In genomic region chr5:120493873-120494395, GRCm38 (mm10) we compare ENCODE assay signal across 29 mouse cellular contexts. TPM values are rescaled to one million over a fixed set of nuclear protein-coding genes. Genes with fewer than 3 reads are reported as not detected.
DNase-seq lines count a peak whose midpoint lies in the region; ATAC-seq and TF ChIP-seq lines count a peak whose summit lies in the region.
"Had no signal": no experiment of that assay in that cellular context is flagged by ENCODE, and none has a peak within 500 bp of the region (broad histone marks: within the 10 kb centered on the region; RNA-seq: fewer than 3 reads in every experiment).

No protein-coding gene starts in this region.

- H3K9ac ChIP-seq in midbrain, postnatal 0 days (replicated peaks; ENCODE audit: low read length, poor library complexity, severe bottlenecking), result no peak overlapping the region
- H3K9ac ChIP-seq in midbrain, embryonic 16.5 days (ENCODE audit: low read depth, low read length), result no peak overlapping the region
- 0 out of 2 replicates have a peak overlapping the region, but pooled peaks have one; percentile 21 for H3K9ac ChIP-seq in hindbrain, postnatal 0 days (replicated peaks; ENCODE audit: low read length)
- H3K9ac ChIP-seq: limb, embryonic 13.5 days; liver, embryonic 14.5 days; lung, embryonic 14.5 days had no signal

- ATAC-seq in midbrain, postnatal 0 days (ENCODE audit: low FRiP score), result 0 out of 2 replicates have a peak, but pooled peaks have one; percentile 18
- no peak for ATAC-seq in midbrain, embryonic 16.5 days
- ATAC-seq in hindbrain, postnatal 0 days, result peak; percentile 24; the same call in 1 of the 2 replicates
- ATAC-seq: forebrain, embryonic 16.5 days; intestine, embryonic 16.5 days had no signal

- peak; percentile 19 for DNase-seq in cerebellum, adult 11-12 months
- DNase-seq in cerebellum, adult 9-11 months, result no peak
- DNase-seq in gastrocnemius, adult 2 months, result no peak
- no peak for DNase-seq in gastrocnemius, postnatal 36 days
- peak; percentile 40 for DNase-seq in midbrain, postnatal 0 days (ENCODE audit: low spot score)
- DNase-seq in hindbrain, postnatal 0 days (ENCODE audit: low spot score), result peak; percentile 49
- no peak for DNase-seq in ovary, adult 18-20 months (ENCODE audit: low spot score)
- DNase-seq: adrenal gland, postnatal 10 days; cerebellum, postnatal 25 days; kidney, adult 9 months; kidney, postnatal 14 days; lung, embryonic 14.5 days; midbrain, embryonic 14.5 days; right cerebral cortex, postnatal 25 days; thymus, postnatal 14 days had no signal

- no peaks in the 10 kb centered on the region for H3K4me1 ChIP-seq in midbrain, postnatal 0 days (ENCODE audit: insufficient read depth, low read length)
- no peaks in the 10 kb centered on the region for H3K4me1 ChIP-seq in midbrain, embryonic 16.5 days (ENCODE audit: control insufficient read depth, insufficient read depth, low read length)
- H3K4me1 ChIP-seq in hindbrain, postnatal 0 days (ENCODE audit: insufficient read depth, low read length), result no peaks in the 10 kb centered on the region
- H3K4me1 ChIP-seq: limb, embryonic 13.5 days had no signal

- intact Hi-C loops in gastrocnemius, adult 2 months (cut with DNase I), result no loop called here
- intact Hi-C loops in gastrocnemius, postnatal 36 days (cut with DNase I), result no loop called here

- peak overlapping the region; percentile 81 for H3K27ac ChIP-seq in gastrocnemius, adult 2 months
- H3K27ac ChIP-seq in midbrain, postnatal 0 days (ENCODE audit: low read depth, low read length), result no peak overlapping the region
- H3K27ac ChIP-seq in midbrain, embryonic 16.5 days (ENCODE audit: low read length), result no peak overlapping the region
- H3K27ac ChIP-seq in hindbrain, postnatal 0 days, result no peak overlapping the region
- H3K27ac ChIP-seq: heart, embryonic 10.5 days; limb, embryonic 13.5 days; liver, embryonic 14.5 days had no signal

- peaks cover 31% of the 10 kb centered on the region for H3K36me3 ChIP-seq in midbrain, postnatal 0 days (ENCODE audit: insufficient read depth, low read length)
- peaks cover 14% of the 10 kb centered on the region; the same call in 1 of the 2 replicates for H3K36me3 ChIP-seq in midbrain, embryonic 16.5 days (ENCODE audit: control insufficient read depth, insufficient read depth, low read length)
- H3K36me3 ChIP-seq in hindbrain, postnatal 0 days (ENCODE audit: insufficient read depth, low read length), result 0 out of 2 replicates have a peak, but pooled peaks cover 6% of the 10 kb centered on the region

- WGBS in midbrain, postnatal 0 days, result 90% methylated on average over 9 of the region's 9 CpGs
- WGBS in midbrain, embryonic 16.5 days, result 75% methylated on average over 9 of the region's 9 CpGs
- 55% methylated on average over 9 of the region's 9 CpGs for WGBS in hindbrain, postnatal 0 days

- no peaks in the 10 kb centered on the region for H3K9me3 ChIP-seq in midbrain, postnatal 0 days (ENCODE audit: low read length)
- no peaks in the 10 kb centered on the region for H3K9me3 ChIP-seq in midbrain, embryonic 16.5 days (replicated peaks; ENCODE audit: control insufficient read depth, low read length, poor library complexity, severe bottlenecking)
- no peaks in the 10 kb centered on the region for H3K9me3 ChIP-seq in hindbrain, postnatal 0 days (ENCODE audit: low read length)
- H3K9me3 ChIP-seq: heart, embryonic 10.5 days; limb, embryonic 13.5 days had no signal

- no peak overlapping the region for H3K4me2 ChIP-seq in midbrain, postnatal 0 days (ENCODE audit: low read depth, low read length, poor library complexity, severe bottlenecking)
- H3K4me2 ChIP-seq in midbrain, embryonic 16.5 days (ENCODE audit: low read length), result no peak overlapping the region
- no peak overlapping the region for H3K4me2 ChIP-seq in hindbrain, postnatal 0 days (ENCODE audit: low read depth, low read length)
- H3K4me2 ChIP-seq: limb, embryonic 13.5 days; lung, embryonic 14.5 days had no signal

- H3K4me3 ChIP-seq in gastrocnemius, adult 2 months, result no peak overlapping the region
- no peak overlapping the region for H3K4me3 ChIP-seq in midbrain, postnatal 0 days (ENCODE audit: low read depth, low read length)
- no peak overlapping the region for H3K4me3 ChIP-seq in midbrain, embryonic 16.5 days (ENCODE audit: low read depth, low read length)
- H3K4me3 ChIP-seq in hindbrain, postnatal 0 days (ENCODE audit: low read length), result no peak overlapping the region
- H3K4me3 ChIP-seq: heart, embryonic 10.5 days; limb, embryonic 13.5 days; myocyte had no signal

- TF ChIP-seq CTCF in gastrocnemius, adult 2 months (IDR thresholded peaks at IDR 0.05), result no peak
- TF ChIP-seq CTCF in midbrain, postnatal 0 days (IDR thresholded peaks at IDR 0.05), result no peak
- no peak for TF ChIP-seq CTCF in hindbrain, postnatal 0 days (IDR thresholded peaks at IDR 0.05; ENCODE audit: low read depth)

- no peaks in the 10 kb centered on the region for H3K27me3 ChIP-seq in midbrain, postnatal 0 days (ENCODE audit: insufficient read depth, low read length)
- no peaks in the 10 kb centered on the region for H3K27me3 ChIP-seq in midbrain, embryonic 16.5 days (ENCODE audit: control insufficient read depth, insufficient read depth, low read depth, low read length)
- H3K27me3 ChIP-seq in hindbrain, postnatal 0 days (ENCODE audit: insufficient read depth, low read length), result no peaks in the 10 kb centered on the region
- H3K27me3 ChIP-seq: limb, embryonic 13.5 days had no signal

RNA-seq across cellular contexts. Expression of gene Plbd2, which starts 9.5 kb away (rescaled TPM):
- total RNA-seq in gastrocnemius, adult 2 months (2021), result 10 to 100 TPM; 33.7 to 47.8 TPM
- 10 to 100 TPM; 28.0 to 41.3 TPM for total RNA-seq in gastrocnemius, postnatal 36 days (2021)
- total RNA-seq in midbrain, postnatal 0 days (2014; rRNA removed), result 26.7 and 27.9 TPM in 2 replicates
- polyA plus RNA-seq in midbrain, postnatal 0 days (2015; fragmentation: Nextera tagmentation; extraction: Ambion mirVana), result 49.9 and 52.9 TPM in 2 replicates
- polyA plus RNA-seq in midbrain, embryonic 16.5 days (2015; fragmentation: Nextera tagmentation; extraction: Ambion mirVana), result 28.7 and 30.6 TPM in 2 replicates
- 32.0 and 35.2 TPM in 2 replicates for total RNA-seq in hindbrain, postnatal 0 days (2014; rRNA removed)
- polyA plus RNA-seq in hindbrain, postnatal 0 days (2015; fragmentation: Nextera tagmentation; extraction: Ambion mirVana), result 49.9 and 53.9 TPM in 2 replicates

RNA-seq across cellular contexts. Expression of gene Slc8b1, which starts 17.0 kb away (rescaled TPM):
- total RNA-seq in gastrocnemius, adult 2 months (2021), result 10 to 100 TPM in 1 of 2 experiments, 1 to 10 TPM in 1; 8.1 to 10.5 TPM
- 1 to 10 TPM; 7.9 to 9.7 TPM for total RNA-seq in gastrocnemius, postnatal 36 days (2021)
- 1.9 and 2.1 TPM in 2 replicates for total RNA-seq in midbrain, postnatal 0 days (2014; rRNA removed)
- 2.5 and 2.7 TPM in 2 replicates for polyA plus RNA-seq in midbrain, postnatal 0 days (2015; fragmentation: Nextera tagmentation; extraction: Ambion mirVana)
- polyA plus RNA-seq in midbrain, embryonic 16.5 days (2015; fragmentation: Nextera tagmentation; extraction: Ambion mirVana), result 2.0 and 2.3 TPM in 2 replicates
- total RNA-seq in hindbrain, postnatal 0 days (2014; rRNA removed), result 3.7 and 4.0 TPM in 2 replicates
- polyA plus RNA-seq in hindbrain, postnatal 0 days (2015; fragmentation: Nextera tagmentation; extraction: Ambion mirVana), result 2.5 and 2.7 TPM in 2 replicates

RNA-seq across cellular contexts. Expression of gene Sds, which starts 17.6 kb away (rescaled TPM):
- under 1 TPM; 0.26 to 0.70 TPM for total RNA-seq in gastrocnemius, adult 2 months (2021)
- total RNA-seq in gastrocnemius, postnatal 36 days (2021), result under 1 TPM in 1 of 2 experiments, not detected in 1; 0.20 TPM
- total RNA-seq in midbrain, postnatal 0 days (2014; rRNA removed), result not detected in 2 replicates
- 0.17 and 0.23 TPM in 2 replicates for polyA plus RNA-seq in midbrain, postnatal 0 days (2015; fragmentation: Nextera tagmentation; extraction: Ambion mirVana)
- polyA plus RNA-seq in midbrain, embryonic 16.5 days (2015; fragmentation: Nextera tagmentation; extraction: Ambion mirVana), result 0.36 TPM in 1 of 2 replicates, not detected in the other
- total RNA-seq in hindbrain, postnatal 0 days (2014; rRNA removed), result 0.50 TPM in 1 of 2 replicates, not detected in the other
- polyA plus RNA-seq in hindbrain, postnatal 0 days (2015; fragmentation: Nextera tagmentation; extraction: Ambion mirVana), result 0.20 and 0.59 TPM in 2 replicates
- total RNA-seq: hematopoietic stem cell, adult 5-6 weeks; left cerebral cortex, postnatal 14 days; megakaryocyte-erythroid progenitor cell, adult 5-6 weeks; neutrophil, adult 5-6 weeks had no signal
- polyA plus RNA-seq: embryonic facial prominence, embryonic 14.5 days; forebrain, embryonic 16.5 days; gonadal fat pad, adult 2 months; limb, embryonic 13.5 days; lung, embryonic 14.5 days; myocyte; spleen, adult 2 months had no signal

RNA-seq across cellular contexts. Expression of gene Sdsl, which starts 21.3 kb away (rescaled TPM):
- total RNA-seq in gastrocnemius, adult 2 months (2021), result 1 to 10 TPM in 1 of 2 experiments, under 1 TPM in 1; 0.41 to 1.1 TPM
- under 1 TPM; 0.59 to 0.77 TPM for total RNA-seq in gastrocnemius, postnatal 36 days (2021)
- total RNA-seq in midbrain, postnatal 0 days (2014; rRNA removed), result 3.4 and 4.4 TPM in 2 replicates
- polyA plus RNA-seq in midbrain, postnatal 0 days (2015; fragmentation: Nextera tagmentation; extraction: Ambion mirVana), result 5.8 and 6.0 TPM in 2 replicates
- polyA plus RNA-seq in midbrain, embryonic 16.5 days (2015; fragmentation: Nextera tagmentation; extraction: Ambion mirVana), result 5.1 and 5.6 TPM in 2 replicates
- 4.6 and 6.0 TPM in 2 replicates for total RNA-seq in hindbrain, postnatal 0 days (2014; rRNA removed)
- 7.8 and 8.1 TPM in 2 replicates for polyA plus RNA-seq in hindbrain, postnatal 0 days (2015; fragmentation: Nextera tagmentation; extraction: Ambion mirVana)
- total RNA-seq: neutrophil, adult 5-6 weeks had no signal

Comparison
In these comparisons a context has a peak if more than half of its experiments do, and no peak if none do; other contexts are left out.
1. DNase-seq: peak in cerebellum, adult 11-12 months (single experiment), midbrain, postnatal 0 days (single experiment) and hindbrain, postnatal 0 days (single experiment); none in cerebellum, adult 9-11 months (single experiment), gastrocnemius, adult 2 months (single experiment), gastrocnemius, postnatal 36 days (0 of 2) and ovary, adult 18-20 months (single experiment).